Mouse (Mus musculus) hindbrain, embryonic 14.5 days (tissue): ENCODE data around the gene Fgf4. TPM values are rescaled to one million over a fixed set of nuclear protein-coding genes. Genes with fewer than 3 reads are reported as not detected.
"Not testable (repeated sequence)": the region's sequence is repeated elsewhere in the genome, so short reads cannot be mapped to it uniquely, and the experiment has no call there.

ENCODE experiments used
- ATAC-seq: fragments of 200-750 bp; cut with Nextera tagmentation; 2 replicates; pipeline ENCODE4 v1.8.0; 2017; ENCODE audit warnings: moderate number of reproducible peaks, mild to moderate bottlenecking, moderate TSS enrichment, moderate library complexity; ENCODE audit not compliant: low FRiP score
- DNase-seq: peaks from one replicate; pipeline ENCODE4 v3.0.0-alpha.2; 2015; ENCODE audit warnings: low spot score
- H3K27ac ChIP-seq: fragments of 300-500 bp; sonication (generic); 2 replicates; pipeline ENCODE4 v1.5.1; 2014; ENCODE audit warnings: mild to moderate bottlenecking, moderate library complexity
- H3K27me3 ChIP-seq: fragments of 300-500 bp; sonication (generic); 2 replicates; pipeline ENCODE4 v1.6.1; 2014; ENCODE audit warnings: mild to moderate bottlenecking, low read length, mixed read lengths; ENCODE audit not compliant: control insufficient read depth, insufficient read depth
- H3K36me3 ChIP-seq: fragments of 300-500 bp; sonication (generic); replicated peaks from 2 replicates; pipeline ENCODE4 v1.6.1; 2014; ENCODE audit not compliant: control insufficient read depth, insufficient read depth
- H3K4me1 ChIP-seq: fragments of 300-500 bp; sonication (generic); replicated peaks from 2 replicates; pipeline ENCODE4 v1.6.1; 2014; ENCODE audit warnings: antibody characterized with exemption, low read length, mixed read lengths; ENCODE audit not compliant: control insufficient read depth, insufficient read depth
- H3K4me2 ChIP-seq: fragments of 300-500 bp; sonication (generic); replicated peaks from 2 replicates; pipeline ENCODE4 v1.6.1; 2014; ENCODE audit warnings: mild to moderate bottlenecking, moderate library complexity
- H3K4me3 ChIP-seq: fragments of 300-500 bp; sonication (generic); replicated peaks from 2 replicates; pipeline ENCODE4 v1.5.1; 2014; ENCODE audit warnings: mild to moderate bottlenecking, low read length
- H3K9ac ChIP-seq: fragments of 300-500 bp; sonication (generic); 2 replicates; pipeline ENCODE4 v1.6.1; 2014
- H3K9me3 ChIP-seq: fragments of 300-500 bp; sonication (generic); 2 replicates; pipeline ENCODE4 v1.6.1; 2016; ENCODE audit warnings: low read length; ENCODE audit not compliant: control insufficient read depth
- WGBS: fragments of 180-500 bp; shearing (Covaris S2); extraction: QIAGEN DNeasy Blood & Tissue Kit; methylation state at CpG from one replicate; pipeline ENCODE4 v1.1.7; 2014; 5-methylcytosine and 5-hydroxymethylcytosine counted together
- polyA plus RNA-seq: library from polyadenylated mRNA; unstranded; fragments of >200 nt; fragmentation: Nextera tagmentation; extraction: Ambion mirVana; gene quantifications from 2 replicates; pipeline ENCODE4 v1.2.1, GENCODE M21; 2014

Gene Fgf4
- polyA plus RNA-seq, 1 experiment from 2014 or later = not detected

GRCm38 (mm10) chr7:144896294-144897218 lies 49.4 kb downstream of the Fgf4 start, which contains the start of gene Fgf15:
Gene Fgf15 (plus strand): TSS chr7:144896531.
- Histone ChIP-seq H3K9me3 (no peaks in the 10 kb centered on the region), H3K4me1 (peaks cover 20% of the 10 kb centered on the region), H3K4me2 (peak within 1 kb of the TSS; percentile 65), H3K9ac (peak within 1 kb of the TSS; percentile 41), H3K4me3 (peak within 1 kb of the TSS; percentile 40), H3K27ac (peak within 1 kb of the TSS; percentile 52), H3K36me3 (no peaks in the 10 kb centered on the region), H3K27me3 (peaks cover 39% of the 10 kb centered on the region)
- DNase-seq (peak; percentile 44), ATAC-seq (peak; percentile 18; the same call in 1 of the 2 replicates)
- WGBS = under 1% methylated on average over 65 of the region's 65 CpGs

- DNase-seq = no peak
- no peaks in the 10 kb centered on the region for H3K36me3 ChIP-seq
- WGBS = 33% methylated on average over 6 of the region's 6 CpGs
- ATAC-seq = no peak
- H3K27me3 ChIP-seq = peaks cover 39% of the 10 kb centered on the region
- H3K4me1 ChIP-seq = peaks cover 20% of the 10 kb centered on the region
- peak overlapping the region; percentile 31; the same call in 1 of the 2 replicates for H3K9ac ChIP-seq
- H3K27ac ChIP-seq = no peak overlapping the region
- peak overlapping the region; percentile 65 for H3K4me2 ChIP-seq
- H3K9me3 ChIP-seq = no peaks in the 10 kb centered on the region
- peak overlapping the region; percentile 40 for H3K4me3 ChIP-seq
Observed at GRCm38 (mm10) chr7:144898506-144898905, 51.3 kb downstream of the Fgf4 start.

- not testable (repeated sequence) for DNase-seq, H3K4me3 ChIP-seq, H3K9ac ChIP-seq, H3K9me3 ChIP-seq, ATAC-seq, H3K27me3 ChIP-seq, H3K27ac ChIP-seq, H3K4me1 ChIP-seq, H3K4me2 ChIP-seq, H3K36me3 ChIP-seq
- WGBS = 99% methylated on average over 3 of the region's 3 CpGs
Observed at GRCm38 (mm10) chr7:144905514-144905913, 58.3 kb downstream of the Fgf4 start.

- no peak overlapping the region for H3K9ac ChIP-seq
- no peaks in the 10 kb centered on the region for H3K27me3 ChIP-seq
- no peaks in the 10 kb centered on the region for H3K36me3 ChIP-seq
- no peaks in the 10 kb centered on the region for H3K4me1 ChIP-seq
- H3K27ac ChIP-seq = no peak overlapping the region
- peak overlapping the region; percentile 40 for H3K4me2 ChIP-seq
- H3K9me3 ChIP-seq = no peaks in the 10 kb centered on the region
- H3K4me3 ChIP-seq = no peak overlapping the region
- ATAC-seq (peak; percentile 42; the same call in 1 of the 2 replicates), DNase-seq (peak; percentile 78)
- WGBS = 10% methylated on average over 28 of the region's 28 CpGs
Observed at GRCm38 (mm10) chr7:144906708-144907397, 59.7 kb downstream of the Fgf4 start.

- Histone ChIP-seq H3K4me2 (no peak overlapping the region), H3K9me3 (no peaks in the 10 kb centered on the region), H3K9ac (no peak overlapping the region), H3K36me3 (no peaks in the 10 kb centered on the region), H3K4me1 (no peaks in the 10 kb centered on the region), H3K27ac (no peak overlapping the region), H3K27me3 (no peaks in the 10 kb centered on the region), H3K4me3 (no peak overlapping the region)
- WGBS = 20% methylated on average over 8 of the region's 8 CpGs
- ATAC-seq (no peak), DNase-seq (no peak)
Observed at GRCm38 (mm10) chr7:144907793-144908192, 60.6 kb downstream of the Fgf4 start.

GRCm38 (mm10) chr7:144908705-144909104 lies 61.5 kb downstream of the Fgf4 start:
- no peak overlapping the region for H3K9ac ChIP-seq
- ATAC-seq = peak; percentile 54; the same call in 1 of the 2 replicates

GRCm38 (mm10) chr7:144911121-144911520 lies 64.0 kb downstream of the Fgf4 start:
- ATAC-seq (no peak), DNase-seq (no peak)
- Histone ChIP-seq H3K27me3 (no peaks in the 10 kb centered on the region), H3K9ac (no peak overlapping the region), H3K4me3 (no peak overlapping the region), H3K4me2 (no peak overlapping the region), H3K27ac (no peak overlapping the region), H3K9me3 (no peaks in the 10 kb centered on the region), H3K36me3 (no peaks in the 10 kb centered on the region), H3K4me1 (peaks cover 7% of the 10 kb centered on the region)
- 87% methylated on average over 1 of the region's 1 CpGs for WGBS

More at GRCm38 (mm10) chr7:144908705-144909104, 61.5 kb downstream of the Fgf4 start:
- no peaks in the 10 kb centered on the region for H3K36me3 ChIP-seq
- DNase-seq = no peak
- H3K27ac ChIP-seq = no peak overlapping the region
- WGBS = 36% methylated on average over 7 of the region's 7 CpGs
- no peaks in the 10 kb centered on the region for H3K27me3 ChIP-seq
- H3K4me3 ChIP-seq = no peak overlapping the region
- H3K4me1 ChIP-seq = no peaks in the 10 kb centered on the region
- no peak overlapping the region for H3K4me2 ChIP-seq
- no peaks in the 10 kb centered on the region for H3K9me3 ChIP-seq

GRCm38 (mm10) chr7:144912897-144913296 lies 65.7 kb downstream of the Fgf4 start:
- H3K36me3 ChIP-seq = peaks cover 12% of the 10 kb centered on the region
- no peaks in the 10 kb centered on the region for H3K27me3 ChIP-seq
- no peaks in the 10 kb centered on the region for H3K9me3 ChIP-seq
- ATAC-seq (no peak), DNase-seq (no peak)
- 48% methylated on average over 4 of the region's 4 CpGs for WGBS
- no peak overlapping the region for H3K4me2 ChIP-seq
- H3K27ac ChIP-seq = no peak overlapping the region
- H3K4me3 ChIP-seq = no peak overlapping the region
- no peak overlapping the region for H3K9ac ChIP-seq
- H3K4me1 ChIP-seq = peaks cover 11% of the 10 kb centered on the region

- peaks cover 11% of the 10 kb centered on the region for H3K4me1 ChIP-seq
- peaks cover 26% of the 10 kb centered on the region for H3K36me3 ChIP-seq
- peak overlapping the region; percentile 91 for H3K4me3 ChIP-seq
- H3K4me2 ChIP-seq = peak overlapping the region; percentile 96
- H3K27ac ChIP-seq = peak overlapping the region; percentile 91
- no peaks in the 10 kb centered on the region for H3K27me3 ChIP-seq
- no peaks in the 10 kb centered on the region for H3K9me3 ChIP-seq
- ATAC-seq (peak; percentile 91), DNase-seq (peak; percentile 68)
- 8% methylated on average over 17 of the region's 17 CpGs for WGBS
- H3K9ac ChIP-seq = peak overlapping the region; percentile 82
Observed at GRCm38 (mm10) chr7:144914296-144914947, 67.3 kb downstream of the Fgf4 start.
